Mouse (Mus musculus): ENCODE results near the gene Rap1gap.

The Rap1gap gene

GRCm38 (mm10) chr4:137747590-137747989 is 83.1 kb downstream of the Rap1gap start:
- DNase-seq (ENCODE audit: low spot score) = peak; percentile 26

DNA sequence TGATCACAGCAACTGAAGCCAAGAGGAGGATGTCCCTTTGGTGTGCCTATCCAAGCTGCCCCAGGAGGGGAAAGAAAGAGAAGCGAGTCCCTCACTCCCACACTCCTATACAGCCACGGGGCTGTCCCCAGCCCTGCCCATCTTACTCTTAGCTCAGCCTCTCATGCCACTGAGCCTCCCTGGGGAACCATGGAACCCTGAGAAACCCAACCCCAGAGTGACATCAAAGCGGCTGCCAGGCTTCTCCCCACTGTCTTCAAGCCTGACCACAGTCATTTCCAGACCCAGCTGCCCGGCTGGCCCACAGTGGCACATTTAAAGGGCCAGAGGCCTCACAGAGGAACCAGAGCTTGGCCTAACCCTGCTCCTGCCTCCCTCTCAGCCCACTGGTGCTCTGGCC is 84.2 kb downstream of the Rap1gap start:
- no peak for DNase-seq (ENCODE audit: low spot score)

DNA sequence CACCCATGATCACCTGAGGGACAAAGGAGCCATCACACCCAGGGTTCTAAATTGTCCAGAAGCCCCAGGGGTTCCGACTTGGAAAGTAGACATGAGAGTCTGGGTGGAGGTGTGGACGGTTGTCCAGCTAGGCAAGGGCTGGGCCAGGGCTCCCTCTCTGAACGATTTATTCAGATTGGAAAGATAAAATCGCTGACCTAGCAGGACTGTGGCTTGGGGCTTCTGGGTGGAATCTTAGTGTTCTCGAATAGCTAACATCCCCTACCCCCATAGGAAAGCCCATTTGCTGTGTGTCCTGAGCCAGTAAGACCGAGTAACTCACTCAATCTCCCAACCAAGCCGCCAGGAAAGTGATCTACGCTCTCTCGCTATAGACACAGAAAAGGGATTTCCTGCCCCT is 85.2 kb downstream of the Rap1gap start:
- DNase-seq (ENCODE audit: low spot score) = no peak

GRCm38 (mm10) chr4:137750121-137750520 is 85.6 kb downstream of the Rap1gap start:
- DNase-seq (ENCODE audit: low spot score) = no peak

DNA sequence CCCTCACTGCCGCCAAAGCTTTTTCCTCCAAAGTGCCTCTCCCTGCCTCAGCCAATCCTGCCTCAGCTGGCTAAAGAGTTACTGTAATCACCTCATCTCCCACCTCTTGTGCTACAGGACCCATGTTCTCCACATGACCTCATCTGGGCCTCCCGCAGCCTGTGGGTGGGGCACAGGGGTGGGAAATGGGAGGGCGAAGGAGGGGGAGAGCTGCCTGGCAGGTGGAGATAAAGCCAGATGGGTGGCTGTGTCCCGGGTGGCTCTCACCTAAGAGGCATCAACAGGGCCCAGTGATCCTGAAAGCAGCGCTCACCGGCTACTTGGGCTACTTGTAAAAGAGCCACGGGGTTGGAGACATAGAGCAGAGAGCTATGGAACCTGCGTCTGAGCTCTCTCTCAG is 86.8 kb downstream of the Rap1gap start:
- peak; percentile 59 for DNase-seq (ENCODE audit: low spot score)

GRCm38 (mm10) chr4:137751717-137752116 is 87.2 kb downstream of the Rap1gap start:
- no peak for DNase-seq (ENCODE audit: low spot score)

- DNase-seq (ENCODE audit: low spot score) = no peak
These were observed 87.9 kb downstream of the Rap1gap start for GRCm38 (mm10) chr4:137752471-137752870.

DNA sequence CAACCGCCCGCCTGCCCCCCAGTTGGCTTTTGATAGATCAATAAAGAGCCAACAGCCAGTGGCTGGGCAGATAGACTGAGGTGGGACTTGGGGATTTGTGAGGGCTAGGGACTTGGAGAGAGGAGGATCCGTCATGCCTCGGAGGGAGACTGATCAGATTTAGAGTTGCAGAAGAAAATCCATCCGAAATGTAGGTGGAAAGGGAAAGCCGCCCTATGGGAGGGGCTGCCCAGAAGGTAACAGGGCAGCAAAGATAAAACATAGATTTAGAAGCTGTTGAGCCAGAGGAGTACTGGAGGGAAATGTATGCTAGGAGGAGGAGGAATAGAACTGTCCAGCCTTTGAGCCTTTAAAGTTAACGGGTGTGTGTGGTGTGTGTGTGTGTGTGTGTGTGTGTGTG is 88.7 kb downstream of the Rap1gap start:
- DNase-seq (ENCODE audit: low spot score) = no peak

- DNase-seq (ENCODE audit: low spot score) = no peak
These were observed 89.9 kb downstream of the Rap1gap start for GRCm38 (mm10) chr4:137754446-137754845.

DNA sequence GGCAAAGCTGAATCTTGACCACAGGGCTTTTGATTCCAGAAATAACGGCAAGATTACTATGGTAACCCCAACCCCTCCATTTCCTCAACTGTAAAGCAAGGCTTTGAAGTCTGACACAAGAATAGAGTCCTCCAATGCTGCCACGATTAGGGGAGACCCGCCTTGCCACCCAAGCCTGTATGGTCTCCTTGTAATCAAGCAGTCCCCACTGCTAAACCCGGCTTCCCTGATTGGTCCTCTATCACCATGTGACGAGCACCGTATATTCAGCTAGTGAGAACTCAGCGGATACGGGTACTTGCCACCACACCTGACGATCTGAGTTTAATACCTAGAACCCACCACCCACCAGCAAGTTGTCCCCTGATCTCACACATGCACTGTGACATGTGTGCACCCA is 98.4 kb downstream of the Rap1gap start:
- DNase-seq (ENCODE audit: low spot score) = no peak

DNA sequence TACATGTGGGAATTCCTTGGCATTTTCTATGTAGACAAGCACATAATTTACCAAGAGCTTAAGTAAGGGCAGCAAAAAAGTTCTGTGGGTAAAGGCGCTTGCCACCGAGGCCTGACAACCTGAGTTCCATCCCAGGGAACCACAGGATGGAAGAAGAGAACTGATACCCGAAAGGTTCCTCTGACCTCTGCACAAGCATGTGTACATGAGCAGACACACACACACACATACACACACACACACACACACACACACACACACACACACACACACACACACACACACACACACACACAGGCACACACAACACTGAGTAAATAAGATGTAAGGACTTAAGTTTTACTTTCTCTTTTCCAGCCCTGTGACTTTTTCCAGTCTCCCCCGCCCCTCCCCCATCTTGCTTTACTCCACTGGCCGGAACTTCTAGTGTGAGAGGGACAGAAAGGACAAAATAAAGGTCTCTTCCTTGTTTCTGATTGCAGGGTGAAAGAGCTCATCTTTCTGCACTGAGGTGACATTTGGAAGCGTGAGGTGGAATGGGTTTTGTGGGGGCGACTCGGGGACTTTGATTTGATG is 99.5 kb downstream of the Rap1gap start:
- DNase-seq (ENCODE audit: low spot score) = peak; percentile 59

DNA sequence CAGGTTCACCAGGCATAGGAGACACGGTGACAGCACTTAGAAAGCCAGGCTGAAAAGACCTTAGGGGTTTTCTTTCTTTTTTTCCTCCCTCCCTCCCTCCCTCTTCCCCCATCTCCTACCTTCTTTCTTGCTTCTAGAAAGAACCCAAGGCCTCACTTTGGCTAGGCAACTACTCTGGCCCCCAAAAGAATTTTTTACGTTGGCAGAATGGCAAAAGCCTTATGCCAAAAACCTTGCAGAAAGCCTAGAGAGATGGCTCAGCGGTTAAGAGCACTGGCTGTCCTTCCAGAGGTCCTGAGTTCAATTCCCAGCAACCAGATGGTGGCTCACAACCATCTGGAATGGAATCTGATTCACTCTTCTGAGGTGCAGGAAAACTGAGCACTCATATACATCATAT is 100.1 kb downstream of the Rap1gap start:
- no peak for DNase-seq (ENCODE audit: low spot score)

- peak; percentile 23 for DNase-seq (ENCODE audit: low spot score)
These were observed 101.0 kb downstream of the Rap1gap start for GRCm38 (mm10) chr4:137765554-137765971.

DNA sequence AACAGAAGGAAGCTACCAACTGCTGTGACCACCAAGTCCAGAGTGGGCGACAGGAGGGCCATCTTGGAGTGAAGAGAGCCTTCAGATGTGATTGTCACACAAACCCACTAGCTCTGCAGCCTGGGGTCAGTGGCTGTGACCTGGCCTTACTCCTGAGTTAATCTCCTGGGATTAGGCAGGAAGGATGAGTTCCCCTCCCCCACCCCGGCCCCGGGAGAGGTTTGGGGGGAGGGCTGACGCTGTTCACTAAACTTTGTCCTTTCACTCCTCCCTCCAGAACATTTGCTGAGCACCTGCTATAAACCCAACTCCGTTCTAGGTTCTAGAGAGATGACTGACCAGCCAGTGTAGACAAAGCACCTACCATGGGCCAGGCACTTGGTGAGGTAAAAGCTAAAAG is 101.8 kb downstream of the Rap1gap start:
- peak; percentile 89 for DNase-seq (ENCODE audit: low spot score)

GRCm38 (mm10) chr4:137768381-137768780 is 103.9 kb downstream of the Rap1gap start:
- DNase-seq (ENCODE audit: low spot score) = no peak

GRCm38 (mm10) chr4:137768831-137769230 is 104.3 kb downstream of the Rap1gap start:
- DNase-seq (ENCODE audit: low spot score) = no peak

DNA sequence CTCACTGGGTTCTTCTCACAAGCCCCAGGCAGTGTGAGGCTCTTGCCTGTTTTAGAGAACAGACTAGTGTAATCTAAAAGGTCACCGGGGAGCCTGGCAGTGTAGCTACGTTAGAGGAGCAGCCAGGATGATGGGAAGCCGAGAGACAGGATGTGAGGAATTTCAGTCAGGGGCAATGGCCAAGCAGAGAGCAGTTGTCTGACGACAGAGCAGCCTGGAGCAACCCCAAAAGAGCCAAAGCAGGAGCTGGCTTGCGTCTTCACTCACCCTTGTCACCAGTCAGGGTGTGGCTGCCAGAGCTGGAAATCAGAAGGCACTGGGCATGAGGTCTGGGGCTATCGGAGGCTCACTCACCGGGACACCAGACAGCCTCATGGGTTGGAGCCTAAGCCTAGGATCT is 105.1 kb downstream of the Rap1gap start:
- DNase-seq (ENCODE audit: low spot score) = no peak

DNA sequence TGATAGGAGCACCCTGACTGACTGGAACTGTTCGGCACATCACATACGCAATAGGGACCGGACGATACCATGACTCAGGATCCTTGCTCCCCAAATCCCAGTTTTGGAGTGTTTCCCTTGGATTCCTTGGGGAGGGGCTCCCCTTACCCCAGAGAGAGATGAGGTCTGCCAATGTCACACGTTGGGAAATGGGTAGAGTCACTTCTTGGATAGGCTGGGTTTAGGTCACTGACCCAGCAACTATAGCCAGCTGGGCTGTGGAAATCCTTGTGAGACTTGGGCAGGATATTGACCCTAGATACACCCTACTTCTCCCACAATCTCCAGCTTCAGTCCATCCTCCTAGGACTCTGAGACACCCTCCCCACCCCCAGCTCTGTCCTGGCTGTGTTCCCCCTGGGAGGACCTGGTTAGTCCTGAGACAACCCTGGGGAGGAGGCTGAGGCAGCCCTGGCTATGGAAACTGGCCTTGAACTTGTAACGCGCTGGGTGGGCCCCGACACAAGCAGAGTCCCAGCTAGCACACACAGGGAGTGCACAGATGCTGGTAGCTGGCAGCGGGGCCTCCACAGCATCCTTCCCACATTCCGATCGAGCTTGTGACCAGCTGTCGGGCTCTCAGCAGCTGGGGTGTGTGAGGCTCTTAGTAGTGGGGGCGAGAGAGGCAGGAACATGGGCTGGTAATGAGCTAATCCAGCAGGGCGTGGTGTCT is 106.5 kb downstream of the Rap1gap start:
- DNase-seq (ENCODE audit: low spot score) = peak; percentile 28

DNA sequence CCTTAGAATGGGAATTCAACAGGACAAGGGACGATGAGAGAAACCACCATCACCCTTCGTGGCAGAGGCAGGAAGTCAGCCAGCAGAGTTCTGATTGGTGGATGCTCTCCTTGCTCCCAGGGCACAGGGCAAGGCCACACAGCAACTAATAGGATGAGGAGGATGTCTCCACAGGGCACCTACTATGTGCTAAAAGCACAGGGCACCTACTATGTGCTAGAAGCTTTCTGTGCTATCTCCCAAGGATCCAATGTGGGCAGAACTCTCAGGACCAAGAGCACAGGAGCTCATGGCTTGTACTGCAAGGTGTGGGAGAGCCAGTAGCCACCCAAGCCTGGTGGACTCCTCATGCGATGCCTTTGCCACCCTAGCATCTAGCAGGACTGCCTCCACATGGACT is 107.2 kb downstream of the Rap1gap start:
- no peak for DNase-seq (ENCODE audit: low spot score)

DNA sequence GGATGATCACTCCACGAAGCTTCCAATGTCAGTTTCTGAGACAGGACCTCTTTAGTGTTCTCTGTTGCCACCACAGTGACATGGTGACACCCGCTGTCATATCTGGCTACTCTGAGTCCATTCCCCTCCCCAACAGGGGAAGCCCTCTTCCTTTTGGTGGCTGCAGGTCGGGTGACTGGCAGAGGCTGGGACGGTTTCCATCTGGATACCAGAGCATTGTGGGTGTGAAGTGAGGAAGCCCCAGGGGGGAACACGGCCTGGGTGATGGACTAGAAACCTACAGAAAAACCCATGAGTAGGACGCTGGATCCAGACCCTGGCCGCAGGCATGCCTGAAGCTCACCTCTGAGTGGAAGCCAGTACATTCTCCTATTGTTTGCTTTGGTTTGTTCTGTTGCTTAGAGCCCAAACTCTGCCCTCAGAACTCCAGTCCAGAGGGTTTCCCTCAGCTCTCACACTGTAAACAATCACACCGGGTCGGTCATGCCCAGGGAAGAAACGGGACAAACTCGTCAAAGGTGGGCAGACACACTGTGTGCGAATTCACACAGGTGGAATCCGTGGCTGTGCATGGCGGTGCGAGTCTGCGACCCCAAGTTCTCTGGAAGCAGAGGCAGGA is 108.0 kb downstream of the Rap1gap start:
- no peak for DNase-seq (ENCODE audit: low spot score)

DNA sequence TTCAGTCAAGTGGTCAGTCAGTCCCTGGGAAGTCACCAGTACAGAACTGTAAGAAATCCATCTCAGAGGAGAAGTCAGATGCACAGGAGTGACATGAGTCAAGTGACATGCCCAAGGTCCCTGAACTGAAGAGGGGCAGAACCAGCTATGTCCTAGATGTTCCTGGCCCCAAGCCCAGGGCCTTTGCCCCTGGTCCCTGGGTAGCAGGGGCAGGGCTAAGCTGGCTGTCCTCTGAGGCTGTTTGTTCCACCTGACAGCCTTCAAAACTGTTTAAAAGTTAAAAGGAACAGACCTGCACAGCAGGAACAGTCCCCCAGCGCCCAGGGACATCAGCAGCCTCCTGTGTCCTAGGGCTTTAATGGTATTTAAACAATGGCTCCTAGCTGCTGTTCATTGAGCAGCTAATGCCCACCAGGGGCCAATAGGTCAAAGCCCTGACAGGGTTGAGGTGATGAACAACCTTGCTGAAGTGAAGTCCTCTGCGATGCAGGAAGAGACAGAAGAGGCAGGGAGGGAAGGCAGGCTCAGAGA is 108.9 kb downstream of the Rap1gap start:
- peak; percentile 38 for DNase-seq (ENCODE audit: low spot score)

DNA sequence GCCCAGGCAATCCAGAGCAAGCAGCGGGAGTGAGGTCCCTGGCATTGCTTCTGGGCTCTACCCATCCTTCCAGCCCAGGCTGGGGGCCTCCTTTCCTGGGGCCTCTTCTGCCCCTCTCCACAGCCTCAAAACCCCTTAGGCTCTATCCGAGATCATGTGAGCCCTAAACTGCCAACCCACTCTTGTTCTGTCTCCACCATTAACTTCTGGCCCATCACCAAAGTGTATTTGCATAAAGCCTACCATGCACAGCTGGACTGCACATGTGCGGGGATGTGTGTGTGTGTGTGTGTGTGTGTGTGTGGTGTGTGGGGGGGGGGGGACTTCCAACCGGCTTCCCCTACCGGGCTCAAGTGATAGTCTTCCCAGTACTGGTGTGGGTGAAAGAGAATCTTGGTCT is 109.5 kb downstream of the Rap1gap start:
- DNase-seq (ENCODE audit: low spot score) = no peak

DNA sequence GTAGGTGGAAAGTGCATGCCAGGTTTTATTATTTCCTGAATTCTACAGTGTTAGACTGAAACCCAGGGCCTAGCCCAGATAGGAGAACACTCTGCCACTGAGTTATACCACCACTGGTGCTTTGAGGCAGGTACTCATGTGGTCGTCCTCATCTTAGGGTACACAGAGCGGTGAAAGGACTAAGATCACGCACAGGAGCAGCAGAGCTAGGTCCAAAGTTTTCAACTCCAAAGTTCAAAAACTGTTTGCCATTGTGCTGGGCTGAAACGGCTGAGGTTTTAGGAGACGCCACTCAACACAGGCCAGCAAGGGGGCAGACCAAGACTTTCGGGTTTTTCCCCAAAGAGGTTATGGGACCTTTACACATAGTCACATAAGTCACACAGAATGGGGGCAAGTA is 110.0 kb downstream of the Rap1gap start:
- DNase-seq (ENCODE audit: low spot score) = peak; percentile 55
